Mouse (Mus musculus): ENCODE measurements around the gene Erc2. TPM values are rescaled to one million over a fixed set of nuclear protein-coding genes. Genes with fewer than 3 reads are reported as not detected.

Erc2 gene
- polyA plus RNA-seq, 1 experiment from 2014 or later = 90.7 TPM

- DNase-seq (no peak), ATAC-seq (ENCODE audit: low FRiP score, low TSS enrichment) (no peak)
- Histone ChIP-seq H3K27me3 (ENCODE audit: control insufficient read depth, insufficient read depth, low read length) (no peaks in the 10 kb centered on the region), H3K9ac (replicated peaks; ENCODE audit: low read length) (no peak overlapping the region), H3K9me3 (ENCODE audit: control insufficient read depth, low read length) (no peaks in the 10 kb centered on the region), H3K4me3 (replicated peaks; ENCODE audit: low read depth, low read length) (no peak overlapping the region), H3K36me3 (ENCODE audit: control insufficient read depth, insufficient read depth, low read length) (no peaks in the 10 kb centered on the region), H3K4me2 (ENCODE audit: low read length) (no peak overlapping the region), H3K27ac (replicated peaks; ENCODE audit: low read depth, low read length) (no peak overlapping the region), H3K4me1 (ENCODE audit: control insufficient read depth, insufficient read depth, low read length) (no peaks in the 10 kb centered on the region)
- WGBS = 55% methylated on average over 7 of the region's 7 CpGs
Observed at GRCm38 (mm10) chr14:28274826-28275225, 652.6 kb downstream of the Erc2 start.

- Histone ChIP-seq H3K36me3 (ENCODE audit: control insufficient read depth, insufficient read depth, low read length) (no peaks in the 10 kb centered on the region), H3K4me3 (replicated peaks; ENCODE audit: low read depth, low read length) (no peak overlapping the region), H3K4me1 (ENCODE audit: control insufficient read depth, insufficient read depth, low read length) (no peaks in the 10 kb centered on the region), H3K9ac (replicated peaks; ENCODE audit: low read length) (no peak overlapping the region), H3K27ac (replicated peaks; ENCODE audit: low read depth, low read length) (no peak overlapping the region), H3K27me3 (ENCODE audit: control insufficient read depth, insufficient read depth, low read length) (no peaks in the 10 kb centered on the region), H3K9me3 (ENCODE audit: control insufficient read depth, low read length) (no peaks in the 10 kb centered on the region), H3K4me2 (ENCODE audit: low read length) (no peak overlapping the region)
- DNase-seq (no peak), ATAC-seq (ENCODE audit: low FRiP score, low TSS enrichment) (no peak)
- 93% methylated on average over 6 of the region's 6 CpGs for WGBS
Observed at GRCm38 (mm10) chr14:28278951-28279350, 656.7 kb downstream of the Erc2 start.

GRCm38 (mm10) chr14:28280376-28280775, 658.1 kb downstream of the Erc2 start:
- no peak for ATAC-seq (ENCODE audit: low FRiP score, low TSS enrichment)
- no peaks in the 10 kb centered on the region for H3K9me3 ChIP-seq (ENCODE audit: control insufficient read depth, low read length)
- no peak overlapping the region for H3K4me3 ChIP-seq (replicated peaks; ENCODE audit: low read depth, low read length)
- WGBS = 70% methylated on average over 1 of the region's 1 CpGs
- no peak overlapping the region for H3K9ac ChIP-seq (replicated peaks; ENCODE audit: low read length)
- DNase-seq = no peak
- no peak overlapping the region for H3K4me2 ChIP-seq (ENCODE audit: low read length)
- no peaks in the 10 kb centered on the region for H3K27me3 ChIP-seq (ENCODE audit: control insufficient read depth, insufficient read depth, low read length)
- H3K4me1 ChIP-seq (ENCODE audit: control insufficient read depth, insufficient read depth, low read length) = no peaks in the 10 kb centered on the region
- H3K36me3 ChIP-seq (ENCODE audit: control insufficient read depth, insufficient read depth, low read length) = no peaks in the 10 kb centered on the region
- no peak overlapping the region for H3K27ac ChIP-seq (replicated peaks; ENCODE audit: low read depth, low read length)

GRCm38 (mm10) chr14:28283319-28284095, 661.3 kb downstream of the Erc2 start:
- H3K36me3 ChIP-seq (ENCODE audit: control insufficient read depth, insufficient read depth, low read length) = no peaks in the 10 kb centered on the region
- ATAC-seq (ENCODE audit: low FRiP score, low TSS enrichment) = no peak
- no peak for DNase-seq
- no peak overlapping the region for H3K27ac ChIP-seq (replicated peaks; ENCODE audit: low read depth, low read length)
- no peaks in the 10 kb centered on the region for H3K4me1 ChIP-seq (ENCODE audit: control insufficient read depth, insufficient read depth, low read length)
- H3K9ac ChIP-seq (replicated peaks; ENCODE audit: low read length) = no peak overlapping the region
- H3K9me3 ChIP-seq (ENCODE audit: control insufficient read depth, low read length) = no peaks in the 10 kb centered on the region
- H3K27me3 ChIP-seq (ENCODE audit: control insufficient read depth, insufficient read depth, low read length) = no peaks in the 10 kb centered on the region
- H3K4me3 ChIP-seq (replicated peaks; ENCODE audit: low read depth, low read length) = no peak overlapping the region
- H3K4me2 ChIP-seq (ENCODE audit: low read length) = no peak overlapping the region
- WGBS = 88% methylated on average over 1 of the region's 1 CpGs

- ATAC-seq (ENCODE audit: low FRiP score, low TSS enrichment) = no peak
- H3K4me3 ChIP-seq (replicated peaks; ENCODE audit: low read depth, low read length) = no peak overlapping the region
- no peak for DNase-seq
- no peak overlapping the region for H3K27ac ChIP-seq (replicated peaks; ENCODE audit: low read depth, low read length)
- H3K4me1 ChIP-seq (ENCODE audit: control insufficient read depth, insufficient read depth, low read length) = no peaks in the 10 kb centered on the region
- H3K9me3 ChIP-seq (ENCODE audit: control insufficient read depth, low read length) = no peaks in the 10 kb centered on the region
- no peaks in the 10 kb centered on the region for H3K36me3 ChIP-seq (ENCODE audit: control insufficient read depth, insufficient read depth, low read length)
- no peak overlapping the region for H3K9ac ChIP-seq (replicated peaks; ENCODE audit: low read length)
- no peaks in the 10 kb centered on the region for H3K27me3 ChIP-seq (ENCODE audit: control insufficient read depth, insufficient read depth, low read length)
- no peak overlapping the region for H3K4me2 ChIP-seq (ENCODE audit: low read length)
Observed at GRCm38 (mm10) chr14:28286511-28286910, 664.3 kb downstream of the Erc2 start.

- Histone ChIP-seq H3K9ac (replicated peaks; ENCODE audit: low read length) (no peak overlapping the region), H3K27me3 (ENCODE audit: control insufficient read depth, insufficient read depth, low read length) (no peaks in the 10 kb centered on the region), H3K36me3 (ENCODE audit: control insufficient read depth, insufficient read depth, low read length) (no peaks in the 10 kb centered on the region), H3K9me3 (ENCODE audit: control insufficient read depth, low read length) (no peaks in the 10 kb centered on the region), H3K4me1 (ENCODE audit: control insufficient read depth, insufficient read depth, low read length) (no peaks in the 10 kb centered on the region), H3K27ac (replicated peaks; ENCODE audit: low read depth, low read length) (no peak overlapping the region), H3K4me2 (ENCODE audit: low read length) (no peak overlapping the region), H3K4me3 (replicated peaks; ENCODE audit: low read depth, low read length) (no peak overlapping the region)
- DNase-seq (no peak), ATAC-seq (ENCODE audit: low FRiP score, low TSS enrichment) (no peak)
- WGBS = 92% methylated on average over 2 of the region's 2 CpGs
Observed at GRCm38 (mm10) chr14:28288196-28288595, 666.0 kb downstream of the Erc2 start.

GRCm38 (mm10) chr14:28288926-28289325, 666.7 kb downstream of the Erc2 start:
- WGBS = 83% methylated on average over 2 of the region's 2 CpGs
- DNase-seq = no peak

GRCm38 (mm10) chr14:28293921-28294320, 671.7 kb downstream of the Erc2 start:
- no peak for ATAC-seq (ENCODE audit: low FRiP score, low TSS enrichment)
- H3K4me3 ChIP-seq (replicated peaks; ENCODE audit: low read depth, low read length) = no peak overlapping the region
- H3K27me3 ChIP-seq (ENCODE audit: control insufficient read depth, insufficient read depth, low read length) = no peaks in the 10 kb centered on the region
- DNase-seq = no peak
- 94% methylated on average over 5 of the region's 5 CpGs for WGBS
- H3K9me3 ChIP-seq (ENCODE audit: control insufficient read depth, low read length) = no peaks in the 10 kb centered on the region
- H3K36me3 ChIP-seq (ENCODE audit: control insufficient read depth, insufficient read depth, low read length) = no peaks in the 10 kb centered on the region
- no peak overlapping the region for H3K9ac ChIP-seq (replicated peaks; ENCODE audit: low read length)
- H3K4me2 ChIP-seq (ENCODE audit: low read length) = no peak overlapping the region
- no peak overlapping the region for H3K27ac ChIP-seq (replicated peaks; ENCODE audit: low read depth, low read length)
- H3K4me1 ChIP-seq (ENCODE audit: control insufficient read depth, insufficient read depth, low read length) = no peaks in the 10 kb centered on the region

More at GRCm38 (mm10) chr14:28288926-28289325, 666.7 kb downstream of the Erc2 start:
- H3K4me1 ChIP-seq (ENCODE audit: control insufficient read depth, insufficient read depth, low read length) = no peaks in the 10 kb centered on the region
- H3K9ac ChIP-seq (replicated peaks; ENCODE audit: low read length) = no peak overlapping the region
- H3K4me2 ChIP-seq (ENCODE audit: low read length) = no peak overlapping the region
- no peaks in the 10 kb centered on the region for H3K9me3 ChIP-seq (ENCODE audit: control insufficient read depth, low read length)
- no peaks in the 10 kb centered on the region for H3K36me3 ChIP-seq (ENCODE audit: control insufficient read depth, insufficient read depth, low read length)
- no peaks in the 10 kb centered on the region for H3K27me3 ChIP-seq (ENCODE audit: control insufficient read depth, insufficient read depth, low read length)
- no peak for ATAC-seq (ENCODE audit: low FRiP score, low TSS enrichment)
- H3K27ac ChIP-seq (replicated peaks; ENCODE audit: low read depth, low read length) = no peak overlapping the region
- H3K4me3 ChIP-seq (replicated peaks; ENCODE audit: low read depth, low read length) = no peak overlapping the region

GRCm38 (mm10) chr14:28295145-28295544, 672.9 kb downstream of the Erc2 start:
- WGBS = 80% methylated on average over 4 of the region's 4 CpGs
- Histone ChIP-seq H3K36me3 (ENCODE audit: control insufficient read depth, insufficient read depth, low read length) (no peaks in the 10 kb centered on the region), H3K4me1 (ENCODE audit: control insufficient read depth, insufficient read depth, low read length) (no peaks in the 10 kb centered on the region), H3K9me3 (ENCODE audit: control insufficient read depth, low read length) (no peaks in the 10 kb centered on the region), H3K4me3 (replicated peaks; ENCODE audit: low read depth, low read length) (no peak overlapping the region), H3K4me2 (ENCODE audit: low read length) (no peak overlapping the region), H3K27me3 (ENCODE audit: control insufficient read depth, insufficient read depth, low read length) (no peaks in the 10 kb centered on the region), H3K9ac (replicated peaks; ENCODE audit: low read length) (no peak overlapping the region), H3K27ac (replicated peaks; ENCODE audit: low read depth, low read length) (no peak overlapping the region)
- ATAC-seq (ENCODE audit: low FRiP score, low TSS enrichment) (no peak), DNase-seq (no peak)

Measured in midbrain, embryonic 14.5 days (tissue).